Mouse (Mus musculus) E14TG2a.4 (cell line): Measurements from ENCODE around the gene Tsnax.

Experiments used
- H3K27me3 ChIP-seq: 2 replicates; pipeline ENCODE4 v1.6.1; 2014; ENCODE audit warnings: low read length, control low read depth; ENCODE audit not compliant: insufficient read depth
- H3K36me3 ChIP-seq: 2 replicates; pipeline ENCODE4 v1.6.1; 2014; ENCODE audit warnings: low read length, control low read depth; ENCODE audit not compliant: insufficient read depth
- H3K4me1 ChIP-seq: replicated peaks from 2 replicates; pipeline ENCODE4 v1.6.1; 2014; ENCODE audit warnings: low read depth, low read length, control low read depth
- H3K4me3 ChIP-seq: replicated peaks from 2 replicates; pipeline ENCODE4 v1.5.1; 2014; ENCODE audit warnings: mild to moderate bottlenecking, low read length
- H3K9me3 ChIP-seq: 2 replicates; pipeline ENCODE4 v1.6.1; 2014; ENCODE audit warnings: low read length, control low read depth
- CTCF ChIP-seq: conservative IDR thresholded peaks from 2 replicates; pipeline ENCODE4 v1.5.1; 2014; ENCODE audit warnings: low read length
- NANOG ChIP-seq: IDR thresholded peaks from 2 replicates; pipeline ENCODE4 v1.6.1; 2014; ENCODE audit warnings: borderline replicate concordance, low read length, mixed read lengths
- POU5F1 ChIP-seq: IDR thresholded peaks from 2 replicates; pipeline ENCODE4 v1.6.1; 2014; ENCODE audit warnings: low read length, borderline replicate concordance

Gene Tsnax

GRCm38 (mm10) chr8:125012695-125013627 is at the start of gene Tsnax:
Gene Tsnax, plus strand, starts transcription at chr8:125012997.
- peak within 1 kb of the TSS; percentile 94 for H3K4me3 ChIP-seq
- TF ChIP-seq NANOG, result no peak
- no peak for TF ChIP-seq CTCF
- TF ChIP-seq POU5F1, result no peak

GRCm38 (mm10) chr8:124963246-124963645 is 49.6 kb upstream of the Tsnax start:
- TF ChIP-seq CTCF, result no peak
- no peak for TF ChIP-seq NANOG
- no peak for TF ChIP-seq POU5F1
- no peaks in the 10 kb centered on the region for H3K36me3 ChIP-seq
- no peaks in the 10 kb centered on the region for H3K27me3 ChIP-seq
- H3K4me3 ChIP-seq, result no peak overlapping the region
- H3K4me1 ChIP-seq, result peaks cover 9% of the 10 kb centered on the region; the same call in 1 of the 2 replicates
- H3K9me3 ChIP-seq, result peaks cover 21% of the 10 kb centered on the region

More at GRCm38 (mm10) chr8:125012695-125013627, at the start of gene Tsnax:
- Histone ChIP-seq H3K9me3 (peaks cover 13% of the 10 kb centered on the region), H3K36me3 (peaks cover 14% of the 10 kb centered on the region), H3K27me3 (peaks cover 20% of the 10 kb centered on the region), H3K4me1 (peaks cover 13% of the 10 kb centered on the region)

GRCm38 (mm10) chr8:124964966-124965365 is 47.8 kb upstream of the Tsnax start:
- H3K27me3 ChIP-seq, result peaks cover 7% of the 10 kb centered on the region; the same call in 1 of the 2 replicates
- no peaks in the 10 kb centered on the region for H3K36me3 ChIP-seq
- H3K9me3 ChIP-seq, result peaks cover 21% of the 10 kb centered on the region
- TF ChIP-seq NANOG, result no peak
- TF ChIP-seq CTCF, result no peak
- TF ChIP-seq POU5F1, result no peak
- peaks cover 17% of the 10 kb centered on the region for H3K4me1 ChIP-seq
- no peak overlapping the region for H3K4me3 ChIP-seq

GRCm38 (mm10) chr8:124970312-124970933 is 42.4 kb upstream of the Tsnax start:
- no peak for TF ChIP-seq CTCF
- TF ChIP-seq POU5F1, result no peak
- TF ChIP-seq NANOG, result no peak
- H3K36me3 ChIP-seq, result no peaks in the 10 kb centered on the region
- peaks cover 28% of the 10 kb centered on the region for H3K4me1 ChIP-seq
- peaks cover 21% of the 10 kb centered on the region for H3K9me3 ChIP-seq
- H3K4me3 ChIP-seq, result no peak overlapping the region
- H3K27me3 ChIP-seq, result peaks cover 7% of the 10 kb centered on the region; the same call in 1 of the 2 replicates

GRCm38 (mm10) chr8:124973221-124973620 is 39.6 kb upstream of the Tsnax start:
- H3K4me1 ChIP-seq, result peaks cover 28% of the 10 kb centered on the region
- TF ChIP-seq CTCF (no peak), NANOG (no peak), POU5F1 (no peak)
- no peaks in the 10 kb centered on the region for H3K36me3 ChIP-seq
- H3K27me3 ChIP-seq, result peaks cover 7% of the 10 kb centered on the region; the same call in 1 of the 2 replicates
- no peak overlapping the region for H3K4me3 ChIP-seq
- H3K9me3 ChIP-seq, result no peaks in the 10 kb centered on the region

GRCm38 (mm10) chr8:124974254-124974653 is 38.5 kb upstream of the Tsnax start:
- H3K36me3 ChIP-seq, result no peaks in the 10 kb centered on the region
- no peak overlapping the region for H3K4me3 ChIP-seq
- no peaks in the 10 kb centered on the region for H3K9me3 ChIP-seq
- peaks cover 21% of the 10 kb centered on the region for H3K4me1 ChIP-seq
- TF ChIP-seq POU5F1 (no peak), NANOG (no peak), CTCF (no peak)
- 0 out of 2 replicates have a peak, but pooled peaks cover 3% of the 10 kb centered on the region for H3K27me3 ChIP-seq

- no peak overlapping the region for H3K4me3 ChIP-seq
- TF ChIP-seq CTCF, result no peak
- no peak for TF ChIP-seq NANOG
- TF ChIP-seq POU5F1, result no peak
- peaks cover 7% of the 10 kb centered on the region; the same call in 1 of the 2 replicates for H3K4me1 ChIP-seq
Observed at GRCm38 (mm10) chr8:124976211-124976610, 36.6 kb upstream of the Tsnax start.

GRCm38 (mm10) chr8:124978026-124978425 is 34.8 kb upstream of the Tsnax start:
- TF ChIP-seq POU5F1 (no peak), NANOG (no peak), CTCF (no peak)
- H3K4me1 ChIP-seq, result peaks cover 6% of the 10 kb centered on the region; the same call in 1 of the 2 replicates
- no peaks in the 10 kb centered on the region for H3K36me3 ChIP-seq
- H3K27me3 ChIP-seq, result no peaks in the 10 kb centered on the region
- no peak overlapping the region for H3K4me3 ChIP-seq
- H3K9me3 ChIP-seq, result peaks cover 4% of the 10 kb centered on the region; the same call in 1 of the 2 replicates

More at GRCm38 (mm10) chr8:124976211-124976610, 36.6 kb upstream of the Tsnax start:
- H3K27me3 ChIP-seq, result no peaks in the 10 kb centered on the region
- no peaks in the 10 kb centered on the region for H3K36me3 ChIP-seq
- peaks cover 4% of the 10 kb centered on the region; the same call in 1 of the 2 replicates for H3K9me3 ChIP-seq
